Mouse (Mus musculus) fibroblast of lung, adult 2 months (primary cell): Measurements from ENCODE around the gene Cldnd2.

Source experiments
- DNase-seq: peaks from one replicate; pipeline ENCODE4 v3.0.0-alpha.2; 2011; ENCODE audit warnings: low read depth

Gene Cldnd2

DNA sequence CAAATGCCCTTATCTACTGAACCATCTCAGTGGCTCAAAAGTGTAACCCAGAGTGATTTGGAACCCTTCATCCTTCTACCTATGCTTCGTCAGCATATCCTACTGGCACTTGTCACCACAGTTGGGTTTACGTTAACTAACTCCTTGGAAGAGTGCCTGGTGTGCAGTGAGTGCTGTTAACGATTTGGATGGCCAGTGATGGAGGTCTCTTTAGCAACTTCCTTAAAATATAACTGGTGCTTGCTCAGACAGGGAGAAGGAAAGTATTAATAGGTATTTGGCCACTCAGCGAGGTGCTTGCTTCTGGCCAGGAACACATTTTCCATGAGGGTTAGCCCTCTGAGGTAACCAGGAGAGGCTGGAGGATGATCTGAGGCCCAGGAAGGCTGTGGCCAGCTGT lies 7.2 kb downstream of the Cldnd2 start:
- DNase-seq = no peak

DNA sequence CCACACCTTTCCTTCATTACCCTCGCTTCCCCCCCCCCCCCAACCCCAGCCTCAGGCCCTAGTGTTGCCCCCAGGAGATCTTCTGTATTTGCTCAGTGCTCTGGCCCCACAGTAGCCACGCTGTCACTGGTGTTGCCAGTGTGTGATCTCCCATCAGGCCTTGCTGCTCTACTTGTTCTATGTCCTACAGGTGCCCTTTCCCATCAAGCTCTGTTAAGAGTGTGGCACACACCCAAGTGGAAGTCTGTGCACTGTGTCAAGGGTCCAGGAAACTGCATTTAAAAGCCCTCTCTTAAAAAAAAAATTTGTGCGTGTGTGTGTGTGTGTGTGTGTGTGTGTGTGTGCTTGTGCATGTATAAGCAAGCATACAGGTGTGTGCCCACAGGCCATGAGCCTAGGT lies 7.7 kb downstream of the Cldnd2 start:
- DNase-seq = no peak

DNA sequence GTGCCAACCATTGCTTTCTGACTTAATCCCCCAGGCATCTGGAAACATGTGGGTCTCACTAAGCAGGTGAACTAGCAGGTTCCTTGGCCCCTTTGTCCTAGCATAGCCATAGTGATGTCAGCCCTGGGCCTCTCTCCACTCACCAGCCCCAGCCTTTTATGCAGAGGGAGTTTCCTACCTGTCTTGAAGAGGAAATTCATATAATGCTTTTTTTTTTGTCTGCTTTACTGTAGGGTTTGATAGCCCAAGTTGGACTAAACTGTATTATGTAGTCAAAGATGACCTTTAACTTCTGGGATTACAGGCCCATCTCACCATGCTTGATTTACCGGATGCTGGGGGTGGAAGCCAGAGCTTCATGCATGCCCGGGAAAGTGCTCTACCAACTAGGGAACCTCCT lies 9.2 kb downstream of the Cldnd2 start:
- DNase-seq = no peak

DNA sequence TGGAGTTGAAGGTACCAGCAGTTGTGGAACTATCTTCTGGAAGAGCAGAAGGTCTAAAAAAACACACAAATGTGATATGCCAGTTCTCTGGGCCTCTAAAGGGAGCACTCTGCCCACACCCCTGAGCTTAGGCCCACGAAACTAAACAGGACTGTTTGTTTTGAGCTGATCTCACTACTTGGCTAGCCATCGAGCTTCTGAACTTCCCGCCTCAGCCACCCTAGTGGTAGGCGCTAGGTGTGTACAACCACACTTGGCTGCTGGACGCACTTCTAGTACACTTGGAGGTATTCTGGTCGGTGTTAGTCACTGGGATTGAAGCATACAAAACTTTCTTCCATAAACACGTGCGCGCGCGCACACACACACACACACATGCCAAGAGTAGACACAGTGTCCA lies 11.1 kb downstream of the Cldnd2 start:
- DNase-seq = no peak

DNA sequence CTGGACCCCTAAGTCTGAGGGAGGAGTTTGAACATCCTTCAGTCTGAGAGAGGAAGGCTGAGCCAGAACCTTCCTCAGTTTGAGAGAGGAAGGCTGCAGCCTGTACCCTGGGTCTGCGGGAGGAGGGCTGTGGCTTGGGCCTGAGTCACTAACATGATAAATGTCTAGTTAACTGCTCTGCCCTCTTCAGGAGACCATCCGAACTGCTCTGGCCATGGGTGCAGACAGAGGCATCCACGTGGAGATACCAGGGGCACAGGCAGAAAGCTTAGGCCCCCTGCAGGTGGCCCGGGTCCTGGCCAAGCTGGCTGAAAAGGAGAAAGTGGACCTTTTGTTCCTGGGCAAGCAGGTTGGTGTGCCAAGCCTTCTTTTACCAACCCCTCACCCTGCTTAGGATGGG lies 12.0 kb downstream of the Cldnd2 start:
- DNase-seq = no peak

DNA sequence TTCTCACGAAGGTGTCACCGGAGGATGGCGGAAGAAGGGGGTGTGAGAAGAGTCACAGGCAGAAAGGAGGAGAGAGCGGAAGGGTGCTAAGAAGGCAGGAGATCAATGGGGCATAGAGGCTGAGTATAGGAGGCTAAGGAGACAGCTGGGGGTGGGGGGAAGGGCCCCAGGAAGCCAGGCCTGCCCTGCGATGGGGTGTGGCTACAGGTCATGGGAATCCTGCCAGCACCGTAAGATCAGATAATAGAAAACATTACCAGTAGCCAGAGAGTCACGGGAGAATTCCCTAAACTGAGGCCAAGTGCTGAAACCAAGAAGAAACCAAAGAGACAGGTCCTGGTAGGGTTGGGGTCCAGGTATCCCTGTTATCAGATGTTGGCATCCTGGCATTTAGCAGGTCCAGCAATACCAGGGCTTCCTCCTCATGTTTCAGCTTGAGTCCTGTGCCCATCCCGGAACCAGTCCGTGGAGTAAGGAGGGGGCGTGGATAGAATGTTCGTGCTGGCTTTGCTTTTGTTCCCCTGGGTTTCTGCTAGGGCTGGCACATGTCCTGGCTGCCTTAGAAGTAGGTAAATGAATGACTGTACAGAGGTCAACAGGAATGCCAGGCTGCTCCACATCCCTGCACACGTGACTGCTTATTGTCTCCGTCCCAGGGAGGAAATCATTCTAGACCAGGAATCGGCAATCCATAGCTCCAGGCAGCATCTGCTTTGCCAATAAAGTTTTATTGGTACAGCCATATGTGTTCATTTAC lies 13.2 kb downstream of the Cldnd2 start:
- DNase-seq = no peak

DNA sequence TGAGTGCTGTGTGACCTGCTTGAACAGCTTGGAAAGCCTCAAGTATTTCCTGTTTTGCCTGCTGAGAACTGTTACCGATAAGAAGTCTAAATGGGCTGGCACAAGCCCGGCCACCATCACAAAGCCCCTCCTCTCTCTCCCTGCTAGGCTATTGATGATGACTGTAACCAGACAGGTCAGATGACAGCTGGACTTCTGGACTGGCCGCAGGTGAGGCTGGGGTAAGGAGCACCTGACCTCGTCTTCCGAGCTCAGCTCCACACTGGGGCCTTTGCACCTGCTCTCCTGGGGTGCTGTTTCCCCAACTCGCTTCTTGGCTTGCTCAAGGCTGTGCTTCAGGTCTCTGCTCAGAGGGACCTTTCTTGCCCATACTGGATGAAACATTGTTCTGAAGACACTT lies 13.8 kb downstream of the Cldnd2 start:
- no peak for DNase-seq

DNA sequence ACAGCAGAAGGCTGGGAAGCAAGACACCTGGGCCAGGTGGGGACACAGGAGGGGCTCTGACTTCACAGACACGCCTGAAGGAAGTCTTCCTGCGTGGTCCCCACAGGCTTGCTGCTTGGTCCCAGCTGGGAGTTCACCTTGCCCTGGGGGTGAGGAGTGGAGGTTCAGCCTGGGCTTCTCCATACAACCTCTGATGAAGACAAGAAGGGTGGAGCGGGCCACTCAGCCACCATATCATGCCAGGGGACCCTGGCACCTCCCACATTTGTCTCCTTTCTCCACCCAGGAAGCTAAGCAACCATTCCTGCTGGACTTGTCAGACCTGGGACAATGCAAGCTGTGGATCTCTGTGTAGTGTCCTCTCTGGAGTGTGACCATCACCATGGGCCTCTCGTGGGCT lies 22.3 kb downstream of the Cldnd2 start, which contains the start of gene Vsig10l:
Gene Vsig10l (plus strand): TSS at position 301 of the 400 bp plus-strand sequence.
- DNase-seq = no peak

DNA sequence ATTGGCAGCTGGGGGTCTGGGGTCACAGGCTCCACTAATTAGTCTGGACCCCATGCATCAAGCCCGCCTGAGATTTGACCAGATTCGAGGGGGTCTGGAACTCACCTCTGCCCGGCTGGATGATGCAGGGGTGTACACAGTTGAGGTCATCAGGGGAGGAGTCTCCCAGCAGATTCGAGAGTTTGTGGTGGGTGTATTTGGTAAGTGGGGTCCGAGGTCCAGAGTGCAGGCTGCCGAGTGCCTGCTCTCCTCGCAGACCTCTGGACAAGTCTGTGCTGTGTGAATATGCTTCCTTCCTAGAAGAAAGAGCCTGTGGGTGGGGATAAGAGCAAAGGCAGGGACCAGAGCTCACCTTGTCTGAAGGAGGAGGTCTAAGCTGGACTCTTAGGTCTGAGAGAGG lies 23.4 kb downstream of the Cldnd2 start:
- no peak for DNase-seq

DNA sequence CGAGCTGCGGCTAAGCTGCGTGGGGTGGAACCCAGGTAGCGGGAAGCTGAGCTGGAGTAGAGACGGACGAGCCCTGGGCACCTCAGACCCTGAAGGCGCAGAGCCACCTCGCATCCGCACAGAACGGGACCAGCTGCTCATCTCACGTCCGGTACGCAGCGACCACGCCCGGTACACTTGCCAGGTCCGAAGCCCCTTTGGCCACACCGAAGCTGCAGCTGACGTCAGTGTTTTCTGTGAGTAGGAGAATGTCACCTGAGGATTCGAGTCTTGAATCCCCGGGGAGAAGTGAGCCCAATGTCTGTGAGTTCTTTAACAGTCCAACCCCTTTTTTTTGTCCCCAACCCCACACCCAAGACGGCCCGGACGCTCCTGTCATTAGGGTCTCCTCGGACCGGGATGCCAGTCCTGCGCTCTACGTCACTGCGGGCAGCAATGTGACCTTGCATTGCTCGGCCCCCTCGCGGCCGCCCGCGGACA lies 24.3 kb downstream of the Cldnd2 start:
- DNase-seq = no peak

DNA sequence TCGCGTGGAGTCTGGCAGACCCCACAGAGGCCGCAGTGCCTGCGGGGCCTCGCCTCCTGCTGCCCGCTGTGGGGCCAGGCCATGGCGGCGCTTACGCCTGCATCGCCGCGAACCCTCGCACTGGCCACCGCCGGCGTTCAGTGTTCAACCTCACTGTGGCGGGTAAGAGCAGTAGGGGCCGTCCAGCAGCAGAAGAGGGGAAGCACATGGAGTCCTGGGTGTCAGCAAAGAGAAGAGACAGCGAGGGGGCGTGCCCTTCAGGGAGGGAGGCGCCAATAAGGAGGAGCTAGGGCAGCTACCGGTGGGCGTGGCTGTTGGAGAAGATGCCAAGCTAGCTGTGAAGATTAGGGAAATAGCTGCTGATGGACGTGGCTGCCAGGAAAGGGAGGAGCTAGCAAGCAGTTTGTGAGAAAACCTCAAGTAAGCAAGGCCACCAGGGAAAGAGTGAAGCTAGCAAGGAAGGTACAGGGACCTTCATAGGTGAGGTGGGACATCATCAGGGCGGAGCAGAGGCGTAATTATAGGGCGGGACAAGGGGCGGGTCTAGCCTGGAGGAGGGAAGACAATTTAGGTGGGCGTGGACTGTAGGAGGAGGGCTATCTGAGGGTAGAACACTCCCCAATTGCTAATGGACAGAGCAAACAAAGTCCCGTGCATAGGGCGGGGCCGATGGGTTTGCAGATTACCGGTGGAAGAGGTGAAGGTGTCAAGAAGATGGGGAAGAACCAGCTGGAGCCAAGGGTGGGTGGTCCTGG lies 24.9 kb downstream of the Cldnd2 start:
- DNase-seq = peak; percentile 83

DNA sequence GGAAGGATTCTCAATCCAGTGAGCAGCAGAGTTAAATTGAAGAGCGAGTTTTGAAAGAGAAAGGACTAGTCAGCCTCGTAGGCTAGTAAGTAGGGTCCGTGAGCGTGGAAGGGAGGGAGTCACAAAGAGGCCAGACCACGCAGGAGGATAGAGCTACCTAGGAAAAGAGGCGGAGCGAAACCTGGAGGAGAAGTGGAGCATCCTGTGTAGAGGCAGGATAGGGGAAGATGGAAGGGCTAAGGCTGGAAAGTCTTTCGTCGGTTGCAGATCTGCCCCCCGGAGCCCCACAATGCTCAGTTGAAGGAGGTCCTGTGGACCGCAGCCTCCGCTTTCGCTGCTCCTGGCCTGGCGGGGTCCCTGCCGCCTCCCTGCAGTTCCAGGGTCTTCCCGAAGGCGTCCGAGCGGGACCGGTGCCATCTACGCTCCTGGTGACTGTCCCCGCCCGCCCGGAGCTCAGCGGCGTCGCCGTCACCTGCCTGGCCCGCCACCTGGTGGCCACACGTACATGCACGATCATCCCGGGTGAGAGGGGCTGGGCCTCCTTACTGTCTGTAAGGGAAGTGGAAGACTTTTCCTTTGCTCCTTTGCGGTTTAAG lies 25.6 kb downstream of the Cldnd2 start:
- DNase-seq = no peak

DNA sequence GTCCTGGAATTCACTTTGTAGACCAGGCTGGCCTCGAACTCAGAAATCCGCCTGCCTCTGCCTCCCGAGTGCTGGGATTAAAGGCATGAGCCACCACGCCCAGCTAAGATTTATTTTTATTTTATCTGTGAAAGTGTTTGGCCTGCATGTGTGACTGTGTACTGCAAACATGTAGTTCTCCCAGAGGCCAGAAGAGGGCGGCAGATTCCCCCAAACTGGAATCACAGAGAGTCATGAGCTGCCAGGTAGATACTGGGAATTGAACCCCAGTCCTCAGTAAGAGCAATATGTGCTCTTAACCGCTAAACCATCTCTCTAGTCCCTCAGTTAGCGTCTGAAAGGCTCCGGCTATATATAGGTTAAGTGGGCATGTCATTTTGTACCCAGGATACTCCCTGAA lies 29.8 kb downstream of the Cldnd2 start:
- no peak for DNase-seq

DNA sequence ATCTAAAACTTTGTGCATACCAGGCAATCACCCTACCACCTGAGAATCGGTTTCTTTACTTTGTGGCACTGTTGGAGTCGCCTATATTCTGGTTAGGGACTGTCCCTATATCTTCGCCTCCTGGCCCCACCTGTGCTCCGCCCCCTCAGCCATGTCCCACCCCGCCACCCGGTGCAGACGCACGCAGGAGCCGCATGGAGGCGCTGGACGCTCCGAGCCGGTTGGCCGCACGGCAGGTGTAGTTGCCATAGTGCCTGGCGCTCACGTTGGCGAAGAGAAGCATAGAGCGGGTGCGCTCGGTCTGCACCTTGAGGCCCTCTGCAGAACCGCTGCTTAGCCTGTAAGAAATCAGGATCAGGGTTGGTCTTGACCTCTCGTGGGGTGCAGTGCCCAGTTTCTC lies 35.1 kb downstream of the Cldnd2 start:
- no peak for DNase-seq

DNA sequence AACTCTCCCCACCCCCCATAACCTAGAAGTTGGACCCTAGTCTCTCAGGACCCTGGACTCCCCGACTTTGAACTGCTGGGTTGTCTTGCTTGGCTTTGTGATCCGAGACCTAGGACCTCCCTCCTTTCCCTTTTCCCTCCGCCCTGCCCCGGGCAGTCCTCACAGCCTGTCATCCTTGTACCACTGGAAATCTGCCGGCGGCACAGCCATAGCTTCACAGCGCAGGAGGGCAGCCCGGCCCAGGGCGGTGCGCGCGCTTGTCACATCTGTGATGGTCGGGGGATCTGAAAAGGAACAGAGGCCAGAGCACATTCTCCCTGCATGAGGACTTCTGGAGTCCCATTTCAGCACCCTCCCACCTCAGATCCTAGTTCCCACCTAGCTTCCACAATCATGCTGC lies 35.8 kb downstream of the Cldnd2 start:
- no peak for DNase-seq

DNA sequence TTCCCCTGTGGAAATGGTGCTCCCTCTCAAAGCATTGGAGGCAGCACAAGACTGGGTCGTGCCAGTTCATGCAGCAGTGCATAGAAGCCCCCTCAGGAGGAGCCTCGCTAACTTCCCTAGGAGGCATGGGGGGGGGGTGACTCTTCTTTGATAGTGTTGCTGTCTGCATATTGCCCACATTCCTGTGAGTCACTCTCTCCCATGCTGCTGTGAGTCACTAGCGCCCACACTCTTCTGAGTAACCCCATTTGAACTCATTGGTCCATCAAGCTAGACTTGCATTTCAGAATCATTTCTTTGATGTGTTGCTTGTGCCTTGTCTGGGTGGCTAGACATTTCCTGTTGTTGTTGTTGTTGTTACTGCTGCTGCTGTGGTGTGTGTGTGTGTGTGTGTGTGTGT lies 40.6 kb downstream of the Cldnd2 start:
- DNase-seq = peak; percentile 63

DNA sequence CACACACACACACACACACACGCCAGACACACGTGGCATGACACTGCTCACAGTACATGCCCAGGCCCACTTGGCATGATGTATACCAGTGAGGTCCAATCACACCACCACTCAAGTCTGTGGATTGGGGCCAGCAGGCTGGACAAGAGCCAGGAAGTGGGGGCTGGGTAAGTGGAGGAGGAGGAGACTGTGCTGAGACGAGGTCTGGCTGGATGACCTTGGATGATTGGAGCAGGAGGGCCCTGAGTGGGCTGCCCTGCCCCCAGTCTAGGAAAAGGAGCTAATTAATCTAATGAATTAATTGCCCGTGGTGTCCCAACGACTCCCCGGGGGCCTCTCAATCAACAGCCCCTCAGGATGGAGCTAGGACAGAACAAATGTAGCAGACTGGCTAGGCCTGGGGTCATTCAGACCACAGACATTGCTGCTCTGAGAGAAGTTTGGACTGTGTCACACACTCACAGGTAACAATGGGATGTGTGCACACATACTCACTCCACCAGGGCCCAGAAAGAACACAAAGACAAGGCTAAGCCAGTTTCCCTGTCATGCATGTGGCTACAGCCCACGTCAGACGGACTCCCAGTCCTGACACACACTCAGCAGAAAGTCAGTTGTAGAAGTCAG lies 41.6 kb downstream of the Cldnd2 start:
- DNase-seq = no peak

DNA sequence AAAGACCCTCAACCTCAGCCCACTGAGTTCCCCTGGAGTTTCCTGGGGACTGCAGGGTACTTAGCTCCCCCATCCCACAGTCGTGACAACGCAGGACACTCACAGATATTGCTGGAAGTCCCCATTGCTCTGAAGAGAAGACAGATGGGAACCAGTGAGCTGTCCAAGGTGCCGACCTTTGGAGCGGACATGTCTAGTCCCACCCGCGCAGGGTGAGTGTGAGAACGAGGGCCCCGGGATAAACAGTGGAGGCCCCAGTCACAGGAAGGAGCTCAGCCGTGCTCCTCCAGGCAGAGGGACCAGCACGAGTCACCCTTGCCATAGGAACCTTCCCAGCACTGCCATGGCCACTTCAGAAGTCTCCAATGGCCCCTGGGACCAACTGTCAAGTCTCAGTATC lies 42.7 kb downstream of the Cldnd2 start:
- no peak for DNase-seq

DNA sequence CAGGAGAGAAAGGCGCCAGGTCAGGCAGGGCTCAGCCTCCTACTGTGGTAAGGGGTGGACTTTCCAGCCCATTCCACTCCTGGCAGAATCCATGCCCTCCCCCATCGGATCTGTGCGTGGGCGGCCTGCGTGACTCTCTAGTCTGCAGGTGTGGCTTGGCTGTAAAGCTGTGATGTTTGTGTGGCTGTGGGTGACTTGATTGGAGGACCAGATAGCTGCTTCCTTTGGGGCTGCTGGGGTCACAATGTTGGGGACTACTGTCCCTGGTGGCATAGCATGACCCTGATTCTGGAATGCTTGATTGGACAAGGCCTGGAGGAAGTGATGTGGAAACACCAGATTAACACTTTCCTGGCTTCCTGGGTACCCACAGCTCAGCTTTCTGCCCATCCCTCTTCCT lies 48.1 kb downstream of the Cldnd2 start:
- DNase-seq = no peak

DNA sequence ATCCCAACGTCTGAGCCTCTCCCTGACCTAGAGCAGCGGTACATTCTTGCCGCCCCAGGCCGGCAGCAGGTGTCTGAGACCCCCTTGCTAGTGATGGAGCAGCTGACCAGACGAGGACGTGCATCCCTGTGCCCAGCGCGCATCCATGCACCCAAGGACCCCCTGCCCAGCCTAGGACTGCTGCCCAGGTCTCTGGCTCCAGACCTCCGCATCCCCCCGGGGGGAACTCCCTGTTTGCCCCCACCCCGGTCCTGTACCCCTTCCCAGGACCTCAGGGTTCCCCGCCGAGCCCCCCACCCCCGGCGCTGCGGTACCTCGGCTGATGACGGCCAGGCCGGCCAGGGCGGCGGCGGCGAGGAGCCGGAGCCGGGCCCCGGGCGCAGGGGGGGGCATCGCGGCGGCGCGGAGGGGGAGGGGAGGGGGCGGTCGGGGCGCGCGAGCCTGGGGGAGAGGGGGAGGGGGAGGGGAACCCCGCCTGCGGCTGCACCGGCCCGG lies 49.1 kb downstream of the Cldnd2 start, which contains the start of gene Iglon5:
Gene Iglon5 (minus strand): TSS at position 445 of the 495 bp plus-strand sequence.
- DNase-seq = no peak

DNA sequence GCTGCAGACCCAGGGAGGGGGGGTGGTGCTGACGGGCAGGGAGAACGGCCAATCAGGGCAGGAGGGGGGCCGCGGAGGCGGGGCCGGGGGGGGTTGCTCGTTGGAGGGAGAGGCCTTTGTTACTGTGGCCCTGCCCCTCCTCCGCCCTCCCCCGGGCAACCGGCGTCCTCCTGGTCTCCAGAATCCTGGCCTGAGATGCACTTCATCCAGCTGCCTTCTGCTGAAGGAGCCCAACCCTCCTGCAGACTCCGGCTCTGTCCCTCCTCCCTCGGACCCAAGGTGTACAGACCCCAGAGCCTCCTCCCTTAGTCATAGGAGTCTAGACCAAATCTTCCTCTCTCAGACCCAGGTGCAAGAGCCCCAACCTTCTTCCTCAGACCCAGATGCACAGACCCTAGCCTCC lies 49.6 kb downstream of the Cldnd2 start:
- no peak for DNase-seq

DNA sequence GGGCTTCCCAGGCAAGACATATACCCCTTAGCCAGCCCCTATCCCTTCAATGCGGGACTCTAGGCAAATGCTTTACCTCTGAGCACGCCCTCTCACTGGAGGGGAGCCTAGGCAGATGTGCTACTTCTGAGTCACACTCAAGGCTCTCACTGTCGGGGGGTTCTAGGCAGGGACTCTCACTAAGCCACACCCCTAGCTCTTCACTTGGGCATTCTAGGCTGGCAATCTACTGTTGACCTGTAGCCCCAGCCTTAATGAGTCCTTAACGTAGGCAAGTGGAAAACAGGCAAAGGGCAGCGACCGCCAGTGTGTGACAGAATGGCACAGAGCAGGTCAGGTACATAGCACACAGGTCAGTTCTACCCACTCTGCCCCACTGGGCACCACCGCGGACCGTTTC lies 50.3 kb downstream of the Cldnd2 start:
- DNase-seq = no peak
